In the genomic region with DNA sequence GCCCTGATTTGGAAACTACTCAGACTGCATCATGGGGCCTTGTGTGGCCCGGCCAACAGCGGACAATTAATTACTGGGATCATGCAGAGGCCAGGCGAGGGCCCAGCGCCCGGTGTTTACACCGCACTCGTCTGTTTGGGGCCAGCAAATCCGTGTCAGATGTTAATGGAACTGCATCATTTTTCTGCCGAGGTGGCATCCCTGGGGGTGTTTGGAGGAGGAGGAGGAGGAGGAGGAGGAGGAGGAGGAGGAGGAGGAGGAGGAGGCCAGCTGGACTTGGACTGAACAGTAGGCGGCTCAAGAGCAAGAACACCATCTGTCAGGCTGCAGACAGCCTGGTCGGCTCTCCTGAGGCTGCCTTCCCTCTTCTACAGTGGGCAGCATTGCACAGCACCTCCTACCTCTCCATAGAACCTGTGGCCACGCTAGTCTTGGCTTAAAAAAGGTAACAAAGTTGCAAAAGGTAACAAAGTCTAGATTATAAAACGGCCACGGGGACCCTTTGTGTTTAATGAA, we compare ENCODE assay signal across 14 mouse cellular contexts.
DNase-seq lines count a peak whose midpoint lies in the region; ATAC-seq lines count a peak whose summit lies in the region.
"Had no signal": no experiment of that assay in that cellular context is flagged by ENCODE, and none has a peak within 500 bp of the region (broad histone marks: within the 10 kb centered on the region; RNA-seq: fewer than 3 reads in every experiment).

No protein-coding gene starts in this region.

- H3K9ac ChIP-seq in lung, embryonic 15.5 days: no peak overlapping the region
- no peak overlapping the region for H3K9ac ChIP-seq in intestine, embryonic 15.5 days
- H3K9ac ChIP-seq: hindbrain, embryonic 15.5 days; limb, embryonic 15.5 days; neural tube, embryonic 13.5 days had no signal

- H3K4me2 ChIP-seq in lung, embryonic 15.5 days: no peak overlapping the region
- H3K4me2 ChIP-seq in intestine, embryonic 15.5 days (replicated peaks): no peak overlapping the region
- H3K4me2 ChIP-seq: hindbrain, embryonic 15.5 days; limb, embryonic 15.5 days; neural tube, embryonic 13.5 days had no signal

- H3K27me3 ChIP-seq in lung, embryonic 15.5 days: peaks cover 5% of the 10 kb centered on the region; the same call in 1 of the 2 replicates
- no peaks in the 10 kb centered on the region for H3K27me3 ChIP-seq in intestine, embryonic 15.5 days (replicated peaks)
- H3K27me3 ChIP-seq: CH12.LX; hindbrain, embryonic 15.5 days; limb, embryonic 15.5 days; neural tube, embryonic 13.5 days had no signal

- no peaks in the 10 kb centered on the region for H3K9me3 ChIP-seq in lung, embryonic 15.5 days
- H3K9me3 ChIP-seq in intestine, embryonic 15.5 days: no peaks in the 10 kb centered on the region
- H3K9me3 ChIP-seq: hindbrain, embryonic 15.5 days; limb, embryonic 15.5 days; neural tube, embryonic 13.5 days had no signal

- peaks cover 21% of the 10 kb centered on the region for H3K36me3 ChIP-seq in lung, embryonic 15.5 days
- peaks cover 9% of the 10 kb centered on the region for H3K36me3 ChIP-seq in intestine, embryonic 15.5 days

- H3K4me1 ChIP-seq in lung, embryonic 15.5 days: peaks cover 7% of the 10 kb centered on the region
- 0 out of 2 replicates have a peak, but pooled peaks cover 4% of the 10 kb centered on the region for H3K4me1 ChIP-seq in intestine, embryonic 15.5 days (replicated peaks)
- H3K4me1 ChIP-seq: hindbrain, embryonic 15.5 days had no signal

- WGBS in lung, embryonic 15.5 days: 34% methylated on average over 13 of the region's 14 CpGs
- 37% methylated on average over 13 of the region's 14 CpGs for WGBS in intestine, embryonic 15.5 days

- no peak for DNase-seq in frontal cortex, adult 2 months (ENCODE audit: extremely low spot score in 1 of 2, low spot score in 1 of 2)
- DNase-seq in ovary, adult 18-20 months (ENCODE audit: low spot score): peak; percentile 35
- no peak for DNase-seq in ovary, postnatal 10 days (ENCODE audit: low spot score)
- DNase-seq in right cerebral cortex, postnatal 25 days: no peak
- DNase-seq: thymus, postnatal 36 days had no signal

- H3K27ac ChIP-seq in lung, embryonic 15.5 days: no peak overlapping the region
- H3K27ac ChIP-seq in intestine, embryonic 15.5 days: no peak overlapping the region
- H3K27ac ChIP-seq: hindbrain, embryonic 15.5 days; limb, embryonic 15.5 days; neural tube, embryonic 13.5 days had no signal

- H3K4me3 ChIP-seq in lung, embryonic 15.5 days: no peak overlapping the region
- H3K4me3 ChIP-seq in intestine, embryonic 15.5 days (replicated peaks): no peak overlapping the region
- H3K4me3 ChIP-seq: erythroblast, embryonic 14.5 days; hindbrain, embryonic 15.5 days; limb, embryonic 15.5 days; neural tube, embryonic 13.5 days had no signal

- peak; percentile 74 for ATAC-seq in frontal cortex, adult (ENCODE audit: low TSS enrichment)
- peak; percentile 17; the same call in 1 of the 2 replicates for ATAC-seq in lung, embryonic 15.5 days (ENCODE audit: borderline replicate concordance, extremely low read depth, low FRiP score, low TSS enrichment)
- ATAC-seq in intestine, embryonic 15.5 days: no peak; the same call in 1 of the 2 replicates
- no peak for ATAC-seq in granulocyte monocyte progenitor cell, adult 5-6 weeks (replicated peaks; ENCODE audit: poor library complexity, severe bottlenecking)

Comparison
In these comparisons a context has a peak if more than half of its experiments do, and no peak if none do; other contexts are left out.
1. ATAC-seq: peak in frontal cortex, adult (single experiment) and lung, embryonic 15.5 days (single experiment); none in intestine, embryonic 15.5 days (single experiment) and granulocyte monocyte progenitor cell, adult 5-6 weeks (single experiment).